Mouse (Mus musculus) hindbrain, postnatal 0 days (tissue): Measurements from ENCODE around the gene Serpinf2. TPM values are rescaled to one million over a fixed set of nuclear protein-coding genes. Genes with fewer than 3 reads are reported as not detected.

Experiments
- ATAC-seq: fragments of 200-750 bp; cut with Nextera tagmentation; 2 replicates; pipeline ENCODE4 v1.8.0; 2017; ENCODE audit warnings: mild to moderate bottlenecking, moderate TSS enrichment, moderate library complexity
- DNase-seq: peaks from one replicate; pipeline ENCODE4 v3.0.0-alpha.2; 2015; ENCODE audit warnings: low spot score
- H3K27ac ChIP-seq: fragments of 300-500 bp; sonication (generic); 2 replicates; pipeline ENCODE4 v1.5.1; 2014; ENCODE audit warnings: mild to moderate bottlenecking
- H3K27me3 ChIP-seq: fragments of 300-500 bp; sonication (generic); 2 replicates; pipeline ENCODE4 v1.6.1; 2014; ENCODE audit warnings: low read length, mixed read lengths; ENCODE audit not compliant: insufficient read depth
- H3K36me3 ChIP-seq: fragments of 300-500 bp; sonication (generic); 2 replicates; pipeline ENCODE4 v1.6.1; 2014; ENCODE audit warnings: low read length, mixed read lengths; ENCODE audit not compliant: insufficient read depth
- H3K4me1 ChIP-seq: fragments of 300-500 bp; sonication (generic); 2 replicates; pipeline ENCODE4 v1.6.1; 2014; ENCODE audit warnings: antibody characterized with exemption, low read length, mixed read lengths; ENCODE audit not compliant: insufficient read depth
- H3K4me2 ChIP-seq: fragments of 300-500 bp; sonication (generic); 2 replicates; pipeline ENCODE4 v1.6.1; 2014; ENCODE audit warnings: low read depth, mild to moderate bottlenecking, low read length, moderate library complexity, mixed read lengths
- H3K4me3 ChIP-seq: fragments of 300-500 bp; sonication (generic); 2 replicates; pipeline ENCODE4 v1.5.1; 2014; ENCODE audit warnings: low read length
- H3K9ac ChIP-seq: fragments of 300-500 bp; sonication (generic); replicated peaks from 2 replicates; pipeline ENCODE4 v1.6.1; 2014; ENCODE audit warnings: mild to moderate bottlenecking, low read length, moderate library complexity, mixed read lengths
- H3K9me3 ChIP-seq: fragments of 300-500 bp; sonication (generic); 2 replicates; pipeline ENCODE4 v1.6.1; 2016; ENCODE audit warnings: low read length, mixed read lengths
- CTCF ChIP-seq: IDR thresholded peaks from 2 replicates; pipeline ENCODE4 v1.5.1; 2016; ENCODE audit warnings: antibody characterized with exemption, control low read depth, low read depth
- WGBS: fragments of 180-500 bp; shearing (Covaris S2); extraction: QIAGEN DNeasy Blood & Tissue Kit; methylation state at CpG from one replicate; pipeline ENCODE4 v1.1.7; 2014; 5-methylcytosine and 5-hydroxymethylcytosine counted together
- polyA plus RNA-seq: library from polyadenylated mRNA; unstranded; fragments of >200 nt; fragmentation: Nextera tagmentation; extraction: Ambion mirVana; gene quantifications from 2 replicates; pipeline ENCODE4 v1.2.1, GENCODE M21; 2015
- total RNA-seq: library from RNA; depleted of rRNA; stranded (reverse); fragments of >200 nt; gene quantifications from 2 replicates; pipeline ENCODE4 v1.2.3, GENCODE M21; 2014

The Serpinf2 gene
- total and polyA plus RNA-seq, 2 experiments from 2014 or later = 0.05 TPM; not detected in 1

DNA sequence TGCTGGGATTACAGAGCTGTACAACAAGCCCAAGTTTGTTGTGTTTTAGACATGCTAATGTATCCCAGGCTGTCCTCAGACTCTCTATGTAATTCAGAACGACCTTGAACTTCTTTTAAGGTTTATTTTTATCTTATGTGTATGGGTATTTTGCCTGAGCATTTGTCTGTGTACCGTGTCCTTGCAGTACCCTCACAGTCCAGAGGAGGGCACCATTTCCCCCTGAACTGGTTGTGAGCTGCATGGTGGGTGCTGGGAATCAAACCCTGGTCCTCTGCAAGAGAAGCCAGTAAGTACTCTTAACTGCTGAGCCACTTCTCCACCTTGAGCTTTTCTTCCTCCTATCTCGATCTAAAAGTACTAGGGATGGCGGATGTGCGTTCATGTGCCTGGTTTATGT, 5.3 kb downstream of the Serpinf2 start:
- ATAC-seq = no peak
- Histone ChIP-seq H3K27ac (no peak overlapping the region), H3K4me3 (no peak overlapping the region), H3K9ac (no peak overlapping the region), H3K4me1 (no peaks in the 10 kb centered on the region), H3K9me3 (no peaks in the 10 kb centered on the region), H3K36me3 (no peaks in the 10 kb centered on the region), H3K4me2 (no peak overlapping the region), H3K27me3 (no peaks in the 10 kb centered on the region)
- no peak for DNase-seq
- TF ChIP-seq CTCF = no peak
- WGBS = 86% methylated on average over 5 of the region's 5 CpGs

DNA sequence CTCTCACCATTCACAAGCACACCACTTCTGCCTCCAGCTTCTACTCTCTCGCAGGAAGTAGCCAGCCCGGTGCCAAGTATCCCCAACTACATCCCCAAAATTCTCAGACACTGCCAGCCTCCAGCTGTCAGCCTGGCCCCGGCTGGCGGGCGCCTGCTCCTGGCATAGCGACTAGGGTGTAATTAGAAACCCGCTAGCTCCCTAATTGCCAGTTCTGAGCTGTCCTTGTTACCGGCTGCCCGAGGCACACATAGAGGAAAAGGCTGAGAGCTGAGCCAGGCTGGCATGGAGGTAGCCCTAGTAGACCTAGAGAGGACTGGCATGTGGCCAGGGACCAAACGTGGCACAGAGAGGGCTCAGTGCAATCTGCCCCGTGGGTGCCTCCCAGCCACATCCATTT, 8.1 kb downstream of the Serpinf2 start:
- no peak overlapping the region for H3K27ac ChIP-seq
- H3K4me2 ChIP-seq = peak overlapping the region; percentile 2; the same call in 1 of the 2 replicates
- 40% methylated on average over 11 of the region's 11 CpGs for WGBS
- DNase-seq = peak; percentile 79
- no peaks in the 10 kb centered on the region for H3K4me1 ChIP-seq
- no peaks in the 10 kb centered on the region for H3K27me3 ChIP-seq
- no peaks in the 10 kb centered on the region for H3K36me3 ChIP-seq
- H3K4me3 ChIP-seq = no peak overlapping the region
- TF ChIP-seq CTCF = no peak
- no peak overlapping the region for H3K9ac ChIP-seq
- H3K9me3 ChIP-seq = no peaks in the 10 kb centered on the region
- ATAC-seq = peak; percentile 92

DNA sequence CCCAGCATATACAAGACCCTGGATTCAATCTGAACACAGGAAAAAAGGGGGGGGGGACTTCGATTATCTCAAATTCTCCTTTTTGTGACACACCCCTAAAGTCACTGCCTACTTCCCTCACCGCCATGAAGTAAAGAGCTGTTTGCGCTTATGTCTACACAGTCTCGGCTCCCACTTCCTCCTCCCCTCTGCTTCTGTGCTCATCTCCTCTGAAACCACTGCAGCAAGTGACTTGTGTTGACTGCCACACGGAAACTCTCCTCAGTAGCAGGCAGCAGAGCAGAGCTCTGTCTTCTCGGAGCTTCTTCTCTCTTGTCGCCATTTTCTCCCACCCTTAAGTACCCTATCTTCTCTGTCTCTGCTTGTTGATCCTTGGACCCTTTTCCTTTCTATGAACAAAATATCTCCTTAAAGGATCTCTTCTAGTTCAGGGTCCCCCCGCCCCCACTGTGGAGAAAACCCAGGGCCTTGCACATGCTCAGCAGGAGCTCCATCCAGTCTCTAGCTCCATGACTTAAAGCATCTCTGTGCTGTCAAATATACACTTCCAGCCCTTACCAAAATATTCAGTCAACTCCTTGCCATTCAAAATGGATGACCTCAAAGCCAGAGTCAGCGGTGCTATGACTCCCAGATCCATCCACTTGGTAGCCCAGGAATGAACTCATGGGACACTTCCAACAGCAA, 10.2 kb downstream of the Serpinf2 start:
- H3K9me3 ChIP-seq = no peaks in the 10 kb centered on the region
- TF ChIP-seq CTCF = no peak
- H3K4me3 ChIP-seq = no peak overlapping the region
- ATAC-seq = no peak
- H3K27ac ChIP-seq = no peak overlapping the region
- no peak for DNase-seq
- H3K4me2 ChIP-seq = no peak overlapping the region
- 88% methylated on average over 9 of the region's 9 CpGs for WGBS
- H3K4me1 ChIP-seq = no peaks in the 10 kb centered on the region
- H3K27me3 ChIP-seq = no peaks in the 10 kb centered on the region
- H3K9ac ChIP-seq = no peak overlapping the region
- H3K36me3 ChIP-seq = no peaks in the 10 kb centered on the region

DNA sequence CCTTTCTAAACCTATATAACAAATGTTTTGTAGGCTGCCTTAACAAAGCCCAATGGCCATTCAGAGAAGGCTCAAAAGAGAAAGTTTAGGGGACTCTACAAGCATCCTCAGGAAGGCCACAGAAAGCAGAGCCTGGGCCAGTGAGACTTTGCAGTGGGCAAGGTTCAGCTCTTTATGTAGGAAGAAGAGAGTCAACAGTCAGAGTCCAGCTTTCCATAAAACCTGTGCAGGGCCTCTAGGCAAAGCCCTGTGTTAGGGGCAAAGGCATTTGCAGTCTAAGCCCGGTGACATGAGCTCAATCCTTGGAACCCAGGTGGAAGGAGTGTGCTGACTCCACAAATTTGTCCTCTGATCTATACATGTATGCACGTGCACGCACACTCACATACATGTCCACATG, 14.9 kb downstream of the Serpinf2 start:
- no peak overlapping the region for H3K9ac ChIP-seq
- no peak overlapping the region for H3K4me2 ChIP-seq
- no peaks in the 10 kb centered on the region for H3K27me3 ChIP-seq
- TF ChIP-seq CTCF = no peak
- WGBS = 91% methylated on average over 3 of the region's 3 CpGs
- H3K9me3 ChIP-seq = no peaks in the 10 kb centered on the region
- ATAC-seq (no peak), DNase-seq (no peak)
- no peaks in the 10 kb centered on the region for H3K4me1 ChIP-seq
- no peak overlapping the region for H3K27ac ChIP-seq
- no peak overlapping the region for H3K4me3 ChIP-seq
- H3K36me3 ChIP-seq = no peaks in the 10 kb centered on the region

DNA sequence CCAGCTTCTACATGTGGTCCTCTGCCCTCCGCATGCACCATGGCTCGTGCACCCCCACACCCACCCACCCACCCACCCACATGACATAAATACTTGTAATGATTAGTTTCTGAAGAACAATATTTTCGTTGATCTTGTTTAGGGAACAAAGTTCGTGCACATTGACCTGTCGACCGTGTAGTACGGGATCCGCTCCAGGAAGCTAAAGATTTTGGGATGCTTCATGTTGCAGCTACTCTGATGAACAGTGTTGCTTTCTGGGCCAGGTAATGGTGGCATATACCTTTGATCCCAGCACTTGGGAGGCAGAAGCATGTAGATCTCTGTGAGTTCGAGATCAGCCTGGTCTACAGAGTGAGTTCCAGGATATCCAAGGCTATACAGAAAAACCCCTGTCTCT, 15.4 kb downstream of the Serpinf2 start:
- H3K9me3 ChIP-seq = no peaks in the 10 kb centered on the region
- no peaks in the 10 kb centered on the region for H3K36me3 ChIP-seq
- no peak overlapping the region for H3K4me2 ChIP-seq
- TF ChIP-seq CTCF = no peak
- H3K27me3 ChIP-seq = no peaks in the 10 kb centered on the region
- H3K27ac ChIP-seq = no peak overlapping the region
- DNase-seq (no peak), ATAC-seq (no peak)
- WGBS = 89% methylated on average over 9 of the region's 9 CpGs
- H3K4me3 ChIP-seq = no peak overlapping the region
- no peak overlapping the region for H3K9ac ChIP-seq
- H3K4me1 ChIP-seq = no peaks in the 10 kb centered on the region

DNA sequence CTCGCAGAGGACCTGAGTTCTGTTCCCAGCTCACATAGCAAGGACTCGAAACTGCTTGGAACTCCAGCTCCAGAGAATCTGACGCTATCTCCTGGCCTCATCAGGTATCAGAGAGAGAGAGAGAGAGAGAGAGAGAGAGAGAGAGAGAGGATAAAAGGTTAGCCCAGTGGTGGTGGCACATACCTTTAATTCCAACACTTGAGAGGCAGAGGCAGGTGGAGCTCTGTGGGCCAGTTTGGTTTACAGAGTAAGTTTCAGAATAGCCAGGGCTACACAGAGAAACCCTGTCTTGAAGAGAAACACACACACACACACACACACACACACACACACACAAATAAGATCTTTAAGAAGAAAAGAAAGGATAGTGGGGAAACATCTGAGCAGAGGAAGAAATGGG, 16.3 kb downstream of the Serpinf2 start:
- 85% methylated on average over 3 of the region's 3 CpGs for WGBS
- Histone ChIP-seq H3K4me2 (no peak overlapping the region), H3K36me3 (no peaks in the 10 kb centered on the region), H3K27ac (no peak overlapping the region), H3K27me3 (no peaks in the 10 kb centered on the region), H3K4me3 (no peak overlapping the region), H3K9ac (no peak overlapping the region), H3K4me1 (no peaks in the 10 kb centered on the region), H3K9me3 (no peaks in the 10 kb centered on the region)
- DNase-seq (no peak), ATAC-seq (no peak)
- TF ChIP-seq CTCF = no peak

DNA sequence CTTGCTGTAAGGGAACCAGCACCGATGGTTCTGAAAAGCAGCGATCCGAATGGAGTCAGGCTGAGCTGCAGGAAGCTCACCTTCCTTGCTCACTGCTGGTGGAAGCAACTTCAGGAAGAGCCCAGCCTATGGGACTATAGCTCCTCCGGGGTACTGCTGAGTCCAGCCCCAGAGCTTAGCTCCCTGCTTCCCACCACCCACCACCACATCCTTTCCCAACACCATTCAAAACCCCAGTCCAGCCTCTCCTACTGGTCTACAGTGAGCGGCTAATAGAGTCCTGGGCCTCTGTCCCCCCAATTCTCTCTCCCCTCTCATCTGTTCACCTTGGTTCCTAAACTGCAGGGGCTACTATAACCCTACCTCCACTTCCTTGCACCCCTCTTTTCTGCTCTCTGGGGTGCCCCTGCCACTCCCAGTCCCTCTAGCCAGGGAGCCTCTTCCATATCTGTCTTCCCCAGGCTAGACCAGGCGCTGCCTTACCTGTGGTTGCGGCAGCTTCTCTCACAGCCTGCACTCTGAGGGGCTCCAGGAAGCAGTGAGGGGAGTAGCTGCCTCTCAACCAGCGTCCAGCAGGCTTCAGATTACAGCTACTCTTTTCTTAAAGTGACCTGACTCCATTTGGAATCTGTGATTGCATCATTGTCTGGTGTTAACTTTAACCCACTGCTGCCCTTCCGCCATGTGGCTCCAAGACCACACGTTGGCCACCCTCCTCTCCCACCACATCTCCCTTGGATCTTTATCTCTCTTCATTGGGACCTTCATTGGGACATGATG, 17.2 kb downstream of the Serpinf2 start, which contains the start of gene Serpinf1:
Gene Serpinf1 (minus strand): TSS at position 689 of the 780 bp plus-strand sequence.
- Histone ChIP-seq H3K27ac (no peak within 1 kb of the TSS), H3K4me1 (no peaks in the 10 kb centered on the region), H3K9ac (no peak within 1 kb of the TSS), H3K27me3 (no peaks in the 10 kb centered on the region), H3K4me3 (no peak within 1 kb of the TSS), H3K36me3 (no peaks in the 10 kb centered on the region), H3K9me3 (no peaks in the 10 kb centered on the region), H3K4me2 (no peak within 1 kb of the TSS)
- no peak for TF ChIP-seq CTCF
- 49% methylated on average over 10 of the region's 10 CpGs for WGBS
- ATAC-seq = no peak
- DNase-seq = no peak
